Mouse (Mus musculus): ENCODE data around the gene Thumpd3. TPM values are rescaled to one million over a fixed set of nuclear protein-coding genes. Genes with fewer than 3 reads are reported as not detected.

Thumpd3 gene
- total and polyA plus RNA-seq, 3 experiments, result 7.5 to 127 (median 95.1) TPM

GRCm38 (mm10) chr6:113040319-113040718 is 5.7 kb upstream of the Thumpd3 start:
- TF ChIP-seq POLR2AphosphoS5 (IDR thresholded peaks at IDR 0.05; ENCODE audit: insufficient replicate concordance, low read depth, low read length) (no peak), GATA1 (IDR thresholded peaks at IDR 0.05; ENCODE audit: borderline replicate concordance, low read length) (no peak), CTCF (IDR thresholded peaks at IDR 0.05; ENCODE audit: low read depth, low read length) (no peak), TAL1 (conservative IDR thresholded peaks at IDR 0.05; ENCODE audit: low read depth, low read length) (no peak)
- peaks cover 3% of the 10 kb centered on the region for H3K36me3 ChIP-seq (replicated peaks)
- no peaks in the 10 kb centered on the region; the same call in 1 of the 2 replicates for H3K27me3 ChIP-seq (ENCODE audit: insufficient read depth, low read length)
- no peaks in the 10 kb centered on the region for H3K9me3 ChIP-seq (replicated peaks)
- no peak overlapping the region for H3K4me3 ChIP-seq (ENCODE audit: low read depth, low read length)
- ATAC-seq (ENCODE audit: extremely low read depth, insufficient number of reproducible peaks, low FRiP score, poor library complexity, severe bottlenecking) (no peak), DNase-seq (ENCODE audit: low spot score) (no peak)
- peaks cover 56% of the 10 kb centered on the region for H3K4me1 ChIP-seq (ENCODE audit: insufficient read depth, low read depth, low read length)

GRCm38 (mm10) chr6:113041215-113041990 is 4.6 kb upstream of the Thumpd3 start:
- H3K9me3 ChIP-seq (replicated peaks), result no peaks in the 10 kb centered on the region
- TF ChIP-seq POLR2AphosphoS5 (IDR thresholded peaks at IDR 0.05; ENCODE audit: insufficient replicate concordance, low read depth, low read length) (no peak), CTCF (IDR thresholded peaks at IDR 0.05; ENCODE audit: low read depth, low read length) (no peak), GATA1 (IDR thresholded peaks at IDR 0.05; ENCODE audit: borderline replicate concordance, low read length) (no peak), TAL1 (conservative IDR thresholded peaks at IDR 0.05; ENCODE audit: low read depth, low read length) (no peak; the same call in 1 of the 2 replicates), GATA2 (IDR thresholded peaks at IDR 0.05; ENCODE audit: borderline replicate concordance, low read depth, low read length) (no peak)
- DNase-seq (ENCODE audit: low spot score) (peak; percentile 43), ATAC-seq (ENCODE audit: extremely low read depth, insufficient number of reproducible peaks, low FRiP score, poor library complexity, severe bottlenecking) (peak; percentile 70)
- peak overlapping the region; percentile 27; the same call in 1 of the 2 replicates for H3K4me3 ChIP-seq (ENCODE audit: low read depth, low read length)
- H3K4me1 ChIP-seq (ENCODE audit: insufficient read depth, low read depth, low read length), result peaks cover 57% of the 10 kb centered on the region
- peaks cover 3% of the 10 kb centered on the region for H3K36me3 ChIP-seq (replicated peaks)
- no peaks in the 10 kb centered on the region; the same call in 1 of the 2 replicates for H3K27me3 ChIP-seq (ENCODE audit: insufficient read depth, low read length)

DNA sequence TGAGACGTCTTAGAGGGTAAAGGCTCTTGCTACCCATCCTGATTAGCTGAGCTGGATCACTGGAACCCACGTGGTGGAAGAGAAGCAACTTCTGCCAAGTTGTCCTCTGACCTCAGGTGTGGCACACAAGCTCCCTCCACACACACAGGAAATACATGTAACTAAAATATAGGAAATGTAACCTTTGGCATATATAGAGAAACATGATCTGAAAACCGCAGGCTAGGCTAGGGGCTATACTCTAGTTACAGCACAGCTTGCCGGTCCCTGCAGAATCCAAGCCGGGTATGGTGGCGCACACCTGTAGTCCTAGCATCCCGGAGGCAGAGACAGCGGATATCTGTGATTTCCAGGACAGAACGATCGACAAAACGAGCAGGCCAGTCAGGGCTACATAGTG is 450 bp upstream of the Thumpd3 start:
- DNase-seq (ENCODE audit: low spot score), result no peak
- Histone ChIP-seq H3K36me3 (replicated peaks) (peaks cover 16% of the 10 kb centered on the region), H3K27me3 (ENCODE audit: insufficient read depth, low read length) (no peaks in the 10 kb centered on the region), H3K4me3 (ENCODE audit: low read depth, low read length) (peak overlapping the region; percentile 96), H3K9me3 (replicated peaks) (no peaks in the 10 kb centered on the region), H3K4me1 (ENCODE audit: insufficient read depth, low read depth, low read length) (peaks cover 61% of the 10 kb centered on the region)
- no peak for TF ChIP-seq GATA2 (IDR thresholded peaks at IDR 0.05; ENCODE audit: borderline replicate concordance, low read depth, low read length)
- no peak for ATAC-seq (ENCODE audit: extremely low read depth, insufficient number of reproducible peaks, low FRiP score, poor library complexity, severe bottlenecking)

GRCm38 (mm10) chr6:113047016-113047746 is 1.2 kb downstream of the Thumpd3 start:
- DNase-seq (ENCODE audit: low spot score), result no peak
- H3K27me3 ChIP-seq (ENCODE audit: insufficient read depth, low read length), result no peaks in the 10 kb centered on the region
- peaks cover 30% of the 10 kb centered on the region for H3K36me3 ChIP-seq (replicated peaks)
- H3K4me1 ChIP-seq (ENCODE audit: insufficient read depth, low read depth, low read length), result peaks cover 50% of the 10 kb centered on the region
- TF ChIP-seq GATA2 (IDR thresholded peaks at IDR 0.05; ENCODE audit: borderline replicate concordance, low read depth, low read length) (no peak), GATA1 (IDR thresholded peaks at IDR 0.05; ENCODE audit: borderline replicate concordance, low read length) (no peak), CTCF (IDR thresholded peaks at IDR 0.05; ENCODE audit: low read depth, low read length) (no peak), TAL1 (conservative IDR thresholded peaks at IDR 0.05; ENCODE audit: low read depth, low read length) (no peak), POLR2AphosphoS5 (IDR thresholded peaks at IDR 0.05; ENCODE audit: insufficient replicate concordance, low read depth, low read length) (no peak)
- ATAC-seq (ENCODE audit: extremely low read depth, insufficient number of reproducible peaks, low FRiP score, poor library complexity, severe bottlenecking), result no peak
- no peaks in the 10 kb centered on the region for H3K9me3 ChIP-seq (replicated peaks)
- peak overlapping the region; percentile 96 for H3K4me3 ChIP-seq (ENCODE audit: low read depth, low read length)

DNA sequence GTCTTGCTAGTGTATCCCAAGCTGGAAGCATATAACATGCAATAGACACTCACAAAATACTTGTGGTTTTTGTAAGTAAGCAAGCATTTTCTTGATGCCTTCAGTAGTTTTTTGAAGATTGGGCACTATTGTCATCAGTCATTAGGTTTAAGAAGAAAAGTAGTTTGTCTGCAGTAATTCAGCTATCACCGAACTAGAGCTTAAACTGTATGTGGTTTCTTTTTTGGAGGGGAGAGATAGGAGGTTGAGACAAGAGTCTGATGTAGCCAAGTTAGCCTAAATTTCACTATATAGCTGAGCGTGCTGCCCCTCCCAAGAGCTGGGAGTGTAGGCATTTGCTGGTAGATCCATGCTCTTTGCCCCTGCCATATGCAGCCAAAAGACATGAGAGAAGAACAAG is 2.3 kb downstream of the Thumpd3 start:
- Histone ChIP-seq H3K4me1 (ENCODE audit: insufficient read depth, low read depth, low read length) (peaks cover 44% of the 10 kb centered on the region), H3K27me3 (ENCODE audit: insufficient read depth, low read length) (no peaks in the 10 kb centered on the region), H3K4me3 (ENCODE audit: low read depth, low read length) (peak overlapping the region; percentile 96; the same call in 1 of the 2 replicates), H3K36me3 (replicated peaks) (peaks cover 40% of the 10 kb centered on the region), H3K9me3 (replicated peaks) (no peaks in the 10 kb centered on the region)
- no peak for DNase-seq (ENCODE audit: low spot score)
- ATAC-seq (ENCODE audit: extremely low read depth, insufficient number of reproducible peaks, low FRiP score, poor library complexity, severe bottlenecking), result no peak
- TF ChIP-seq TAL1 (conservative IDR thresholded peaks at IDR 0.05; ENCODE audit: low read depth, low read length) (no peak), GATA2 (IDR thresholded peaks at IDR 0.05; ENCODE audit: borderline replicate concordance, low read depth, low read length) (no peak), GATA1 (IDR thresholded peaks at IDR 0.05; ENCODE audit: borderline replicate concordance, low read length) (no peak), CTCF (IDR thresholded peaks at IDR 0.05; ENCODE audit: low read depth, low read length) (no peak), POLR2AphosphoS5 (IDR thresholded peaks at IDR 0.05; ENCODE audit: insufficient replicate concordance, low read depth, low read length) (no peak)

- Histone ChIP-seq H3K4me3 (ENCODE audit: low read depth, low read length) (peak overlapping the region; percentile 50; the same call in 1 of the 2 replicates), H3K27me3 (ENCODE audit: insufficient read depth, low read length) (no peaks in the 10 kb centered on the region), H3K36me3 (replicated peaks) (peaks cover 46% of the 10 kb centered on the region), H3K9me3 (replicated peaks) (no peaks in the 10 kb centered on the region), H3K4me1 (ENCODE audit: insufficient read depth, low read depth, low read length) (peaks cover 39% of the 10 kb centered on the region)
- ATAC-seq (ENCODE audit: extremely low read depth, insufficient number of reproducible peaks, low FRiP score, poor library complexity, severe bottlenecking) (no peak), DNase-seq (ENCODE audit: low spot score) (no peak)
- TF ChIP-seq TAL1 (conservative IDR thresholded peaks at IDR 0.05; ENCODE audit: low read depth, low read length), result no peak
- no peak for TF ChIP-seq GATA1 (IDR thresholded peaks at IDR 0.05; ENCODE audit: borderline replicate concordance, low read length)
- no peak for TF ChIP-seq POLR2AphosphoS5 (IDR thresholded peaks at IDR 0.05; ENCODE audit: insufficient replicate concordance, low read depth, low read length)
- no peak for TF ChIP-seq GATA2 (IDR thresholded peaks at IDR 0.05; ENCODE audit: borderline replicate concordance, low read depth, low read length)
- TF ChIP-seq CTCF (IDR thresholded peaks at IDR 0.05; ENCODE audit: low read depth, low read length), result no peak
Measured at GRCm38 (mm10) chr6:113049159-113049558, 3.1 kb downstream of the Thumpd3 start.
